Mouse (Mus musculus): ENCODE measurements around the gene Rita1. TPM values are rescaled to one million over a fixed set of nuclear protein-coding genes. Genes with fewer than 3 reads are reported as not detected.

The Rita1 gene
- total and polyA plus RNA-seq, 3 experiments, result 18.1 to 22.1 TPM; not detected in 1

- no peak for DNase-seq (ENCODE audit: low read depth, low spot score)
- Histone ChIP-seq H3K4me1 (ENCODE audit: control insufficient read depth in 1 of 2, insufficient read depth in 2 of 2, low read length in 2 of 2) (peaks cover 2 to 9% of the 10 kb centered on the region in 2 experiments; a peak in 2 of 4 replicates), H3K4me3 (ENCODE audit: control insufficient read depth in 1 of 2, insufficient read depth in 1 of 2, low read depth in 2 of 2, low read length in 2 of 2) (no peak overlapping the region), H3K9me3 (replicated peaks; ENCODE audit: insufficient read depth, low read length) (no peaks in the 10 kb centered on the region), H3K9ac (ENCODE audit: control insufficient read depth, low read depth, low read length, poor library complexity, severe bottlenecking) (no peak overlapping the region), H3K36me3 (ENCODE audit: control insufficient read depth in 1 of 2, insufficient read depth in 2 of 2, low read length in 2 of 2) (no peaks in the 10 kb centered on the region), H3K27ac (ENCODE audit: control insufficient read depth, low read depth, low read length) (no peak overlapping the region), H3K27me3 (ENCODE audit: control insufficient read depth in 1 of 2, insufficient read depth in 2 of 2, low read length in 2 of 2) (no peaks in the 10 kb centered on the region), H3K79me2 (ENCODE audit: control insufficient read depth, insufficient read depth, low read length, poor library complexity) (peaks cover 8% of the 10 kb centered on the region)
- TF ChIP-seq POLR2A (IDR thresholded peaks at IDR 0.05; ENCODE audit: control insufficient read depth in 1 of 2, insufficient read depth in 1 of 2, low read depth in 1 of 2, low read length in 2 of 2, poor library complexity in 1 of 2), result no peak
- TF ChIP-seq MAX (IDR thresholded peaks at IDR 0.05; ENCODE audit: low read length), result no peak
- no peak for TF ChIP-seq SIN3A (IDR thresholded peaks at IDR 0.05; ENCODE audit: low read length)
- TF ChIP-seq KAT2A (conservative IDR thresholded peaks at IDR 0.05; ENCODE audit: low read depth, low read length), result no peak
- no peak for TF ChIP-seq GABPA (IDR thresholded peaks at IDR 0.05; ENCODE audit: low read depth, low read length)
- no peak for TF ChIP-seq ZMIZ1 (IDR thresholded peaks at IDR 0.05; ENCODE audit: low read depth, low read length)
- no peak for TF ChIP-seq USF2 (IDR thresholded peaks at IDR 0.05; ENCODE audit: borderline replicate concordance in 1 of 2, insufficient read depth in 1 of 2, low read depth in 1 of 2, low read length in 2 of 2)
- TF ChIP-seq RCOR1 (IDR thresholded peaks at IDR 0.05; ENCODE audit: low read depth, low read length), result no peak
- no peak for TF ChIP-seq ETS1 (IDR thresholded peaks at IDR 0.05; ENCODE audit: low read depth, low read length)
- no peak for TF ChIP-seq TBP (IDR thresholded peaks at IDR 0.05; ENCODE audit: low read depth, low read length)
- no peak for TF ChIP-seq TAL1 (IDR thresholded peaks at IDR 0.05; ENCODE audit: low read length)
- no peak for TF ChIP-seq CHD2 (IDR thresholded peaks at IDR 0.05; ENCODE audit: low read length)
These were observed 5.1 kb downstream of the Rita1 start for GRCm38 (mm10) chr5:120607335-120607734.

GRCm38 (mm10) chr5:120606590-120607200 is 5.7 kb downstream of the Rita1 start:
- peaks cover 2 to 9% of the 10 kb centered on the region in 2 experiments; a peak in 2 of 4 replicates for H3K4me1 ChIP-seq (ENCODE audit: control insufficient read depth in 1 of 2, insufficient read depth in 2 of 2, low read length in 2 of 2)
- H3K4me3 ChIP-seq (ENCODE audit: control insufficient read depth in 1 of 2, insufficient read depth in 1 of 2, low read depth in 2 of 2, low read length in 2 of 2), result no peak overlapping the region
- no peak overlapping the region for H3K9ac ChIP-seq (ENCODE audit: control insufficient read depth, low read depth, low read length, poor library complexity, severe bottlenecking)
- H3K36me3 ChIP-seq (ENCODE audit: control insufficient read depth in 1 of 2, insufficient read depth in 2 of 2, low read length in 2 of 2), result no peaks in the 10 kb centered on the region
- TF ChIP-seq MAFK (IDR thresholded peaks at IDR 0.05; ENCODE audit: borderline replicate concordance, low read depth, low read length) (no peak), MEF2A (IDR thresholded peaks at IDR 0.05; ENCODE audit: extremely low read depth, insufficient replicate concordance, low read depth, low read length, poor library complexity, severe bottlenecking) (no peak), GABPA (IDR thresholded peaks at IDR 0.05; ENCODE audit: low read depth, low read length) (no peak), ZC3H11A (IDR thresholded peaks at IDR 0.05; ENCODE audit: low read depth, low read length) (no peak), MYB (IDR thresholded peaks at IDR 0.05; ENCODE audit: low read depth, low read length) (no peak)
- peaks cover 6% of the 10 kb centered on the region for H3K79me2 ChIP-seq (ENCODE audit: control insufficient read depth, insufficient read depth, low read length, poor library complexity)
- no peak for DNase-seq (ENCODE audit: low read depth, low spot score)
- H3K27ac ChIP-seq (ENCODE audit: control insufficient read depth, low read depth, low read length), result no peak overlapping the region
- H3K9me3 ChIP-seq (replicated peaks; ENCODE audit: insufficient read depth, low read length), result no peaks in the 10 kb centered on the region
- H3K27me3 ChIP-seq (ENCODE audit: control insufficient read depth in 1 of 2, insufficient read depth in 2 of 2, low read length in 2 of 2), result no peaks in the 10 kb centered on the region
